Mouse (Mus musculus) MEL (cell line): ENCODE results near the gene Synpr. TPM values are rescaled to one million over a fixed set of nuclear protein-coding genes. Genes with fewer than 3 reads are reported as not detected.

ENCODE experiments used
- DNase-seq: peaks from one replicate; pipeline ENCODE4 v3.0.0; 2011; ENCODE audit warnings: low read depth, low spot score
- H3K27ac ChIP-seq: 2 replicates; pipeline ENCODE4 v1.5.1; 2012; ENCODE audit warnings: low read depth, mild to moderate bottlenecking, control low read depth, low read length, moderate library complexity; ENCODE audit not compliant: control insufficient read depth
- H3K27me3 ChIP-seq, 2 experiments: fragments of 150-350 bp in 1 of 2; sonication (generic) in 1 of 2; 2 replicates each; pipeline ENCODE4 v1.6.1; 2012; ENCODE audit warnings: low read length in 2 of 2, mild to moderate bottlenecking in 2 of 2, improper control_type of control experiment in 1 of 2, moderate library complexity in 1 of 2; ENCODE audit not compliant: insufficient read depth in 2 of 2, control insufficient read depth in 1 of 2
- H3K36me3 ChIP-seq, 2 experiments: 2 replicates each; pipeline ENCODE4 v1.6.1; 2012 to 2014; ENCODE audit warnings: low read length in 2 of 2, improper control_type of control experiment in 1 of 2, inconsistent platforms in 1 of 2, mild to moderate bottlenecking in 1 of 2; ENCODE audit not compliant: insufficient read depth in 2 of 2, control insufficient read depth in 1 of 2
- H3K4me1 ChIP-seq, 2 experiments: fragments of 150-350 bp in 1 of 2; sonication (generic) in 1 of 2; 2 replicates each; pipeline ENCODE4 v1.6.1; 2012; ENCODE audit warnings: low read length in 2 of 2, improper control_type of control experiment in 1 of 2, mild to moderate bottlenecking in 1 of 2; ENCODE audit not compliant: insufficient read depth in 2 of 2, control insufficient read depth in 1 of 2
- H3K4me3 ChIP-seq, 2 experiments: fragments of 150-350 bp in 1 of 2; sonication (generic) in 1 of 2; 2 replicates each; pipeline ENCODE4 v1.5.1; 2012; ENCODE audit warnings: low read depth in 2 of 2, low read length in 2 of 2, mild to moderate bottlenecking in 2 of 2, moderate library complexity in 2 of 2, control low read depth in 1 of 2, improper control_type of control experiment in 1 of 2; ENCODE audit not compliant: control insufficient read depth in 1 of 2, insufficient read depth in 1 of 2
- H3K79me2 ChIP-seq: 2 replicates; pipeline ENCODE4 v1.6.1; 2012; ENCODE audit warnings: mild to moderate bottlenecking, low read length, moderate library complexity; ENCODE audit not compliant: control insufficient read depth, poor library complexity, insufficient read depth
- H3K9ac ChIP-seq: 2 replicates; pipeline ENCODE4 v1.6.1; 2012; ENCODE audit warnings: low read depth, mild to moderate bottlenecking, control low read depth, low read length, moderate library complexity; ENCODE audit not compliant: control insufficient read depth, poor library complexity, severe bottlenecking
- H3K9me3 ChIP-seq: fragments of 150-350 bp; sonication (generic); replicated peaks from 2 replicates; pipeline ENCODE4 v1.6.1; 2012; ENCODE audit warnings: mild to moderate bottlenecking, low read length, improper control_type of control experiment, moderate library complexity; ENCODE audit not compliant: insufficient read depth
- BHLHE40 ChIP-seq: IDR thresholded peaks from 2 replicates; pipeline ENCODE4 v1.6.1; 2012; ENCODE audit warnings: low read depth, mild to moderate bottlenecking, inconsistent platforms, low read length, improper control_type of control experiment, borderline replicate concordance
- CTCF ChIP-seq, 3 experiments: IDR thresholded peaks in 2 of 3; conservative IDR thresholded peaks in 1 of 3; 2 replicates each; pipeline ENCODE4 v1.5.1; 2011 to 2012; ENCODE audit warnings: low read length in 3 of 3, low read depth in 2 of 3, mild to moderate bottlenecking in 2 of 3, improper control_type of control experiment in 1 of 3, inconsistent platforms in 1 of 3, mixed read lengths in 1 of 3, moderate library complexity in 1 of 3; ENCODE audit not compliant: control insufficient read depth in 1 of 3, insufficient read depth in 1 of 3, poor library complexity in 1 of 3, severe bottlenecking in 1 of 3
- E2F4 ChIP-seq: IDR thresholded peaks from 2 replicates; pipeline ENCODE4 v1.6.1; 2011; ENCODE audit warnings: low read depth, low read length, improper control_type of control experiment, borderline replicate concordance
- ELF1 ChIP-seq: IDR thresholded peaks from 2 replicates; pipeline ENCODE4 v1.6.1; 2014; ENCODE audit warnings: low read depth, mild to moderate bottlenecking, inconsistent platforms, low read length, improper control_type of control experiment, moderate library complexity
- ETS1 ChIP-seq: IDR thresholded peaks from 2 replicates; pipeline ENCODE4 v1.6.1; 2012; ENCODE audit warnings: low read depth, mild to moderate bottlenecking, inconsistent platforms, low read length, improper control_type of control experiment, moderate library complexity
- HCFC1 ChIP-seq: IDR thresholded peaks from 2 replicates; pipeline ENCODE4 v1.6.1; 2012; ENCODE audit warnings: low read depth, mild to moderate bottlenecking, inconsistent platforms, low read length, improper control_type of control experiment, moderate library complexity
- JUND ChIP-seq: IDR thresholded peaks from 2 replicates; pipeline ENCODE4 v1.6.1; 2011; ENCODE audit warnings: low read depth, mild to moderate bottlenecking, improper control_type of control experiment, low read length
- MAX ChIP-seq: IDR thresholded peaks from 2 replicates; pipeline ENCODE4 v1.6.1; 2011; ENCODE audit warnings: low read length, improper control_type of control experiment
- MAZ ChIP-seq: IDR thresholded peaks from 2 replicates; pipeline ENCODE4 v1.6.1; 2012; ENCODE audit warnings: low read depth, mild to moderate bottlenecking, inconsistent platforms, low read length, improper control_type of control experiment
- MXI1 ChIP-seq: IDR thresholded peaks from 2 replicates; pipeline ENCODE4 v1.6.1; 2011; ENCODE audit warnings: mild to moderate bottlenecking, low read depth, low read length, improper control_type of control experiment
- NRF1 ChIP-seq: IDR thresholded peaks from 2 replicates; pipeline ENCODE4 v1.6.1; 2014; ENCODE audit warnings: low read depth, mild to moderate bottlenecking, inconsistent platforms, low read length, improper control_type of control experiment, moderate library complexity; ENCODE audit not compliant: poor library complexity, insufficient read depth, severe bottlenecking
- POLR2A ChIP-seq, 2 experiments: IDR thresholded peaks; 2 replicates each; pipeline ENCODE4 v1.6.1; 2011 to 2012; ENCODE audit warnings: low read length in 2 of 2, mild to moderate bottlenecking in 2 of 2, control low read depth in 1 of 2, improper control_type of control experiment in 1 of 2, low read depth in 1 of 2, moderate library complexity in 1 of 2; ENCODE audit not compliant: control insufficient read depth in 1 of 2, insufficient read depth in 1 of 2, poor library complexity in 1 of 2
- POLR2AphosphoS2 ChIP-seq: IDR thresholded peaks from 2 replicates; pipeline ENCODE4 v1.6.1; 2011; ENCODE audit warnings: low read length, improper control_type of control experiment
- POLR2AphosphoS5 ChIP-seq: IDR thresholded peaks from 2 replicates; pipeline ENCODE4 v1.6.1; 2012; ENCODE audit warnings: low read depth, borderline replicate concordance, mild to moderate bottlenecking, inconsistent platforms, low read length, moderate library complexity, mixed read lengths
- RAD21 ChIP-seq: IDR thresholded peaks from 2 replicates; pipeline ENCODE4 v1.6.1; 2011; ENCODE audit warnings: mild to moderate bottlenecking, low read depth, low read length, improper control_type of control experiment
- RCOR1 ChIP-seq: IDR thresholded peaks from 2 replicates; pipeline ENCODE4 v1.6.1; 2012; ENCODE audit warnings: low read depth, mild to moderate bottlenecking, inconsistent platforms, low read length, improper control_type of control experiment
- SIN3A ChIP-seq: IDR thresholded peaks from 2 replicates; pipeline ENCODE4 v1.6.1; 2012; ENCODE audit warnings: low read length, improper control_type of control experiment, inconsistent platforms
- SMC3 ChIP-seq: IDR thresholded peaks from 2 replicates; pipeline ENCODE4 v1.6.1; 2011; ENCODE audit warnings: low read depth, low read length, improper control_type of control experiment
- TBP ChIP-seq: IDR thresholded peaks from 2 replicates; pipeline ENCODE4 v1.8.0; 2011; ENCODE audit warnings: low read depth, low read length, improper control_type of control experiment
- TCF12 ChIP-seq: IDR thresholded peaks from 2 replicates; pipeline ENCODE4 v1.6.1; 2014; ENCODE audit warnings: low read depth, mild to moderate bottlenecking, inconsistent platforms, low read length, improper control_type of control experiment, moderate library complexity
- UBTF ChIP-seq: IDR thresholded peaks from 2 replicates; pipeline ENCODE4 v1.6.1; 2012; ENCODE audit warnings: low read depth, mild to moderate bottlenecking, inconsistent platforms, low read length, improper control_type of control experiment, moderate library complexity, borderline replicate concordance; ENCODE audit not compliant: insufficient read depth
- USF2 ChIP-seq, 2 experiments: IDR thresholded peaks; 2 replicates each; pipeline ENCODE4 v1.6.1; 2011 to 2012; ENCODE audit warnings: improper control_type of control experiment in 2 of 2, low read length in 2 of 2, borderline replicate concordance in 1 of 2, inconsistent platforms in 1 of 2, low read depth in 1 of 2, mild to moderate bottlenecking in 1 of 2; ENCODE audit not compliant: insufficient read depth in 1 of 2
- ZKSCAN1 ChIP-seq: IDR thresholded peaks from 2 replicates; pipeline ENCODE4 v1.6.1; 2012; ENCODE audit warnings: low read depth, mild to moderate bottlenecking, inconsistent platforms, low read length, improper control_type of control experiment, moderate library complexity
- ZNF384 ChIP-seq: IDR thresholded peaks from 2 replicates; pipeline ENCODE4 v1.6.1; 2012; ENCODE audit warnings: low read depth, mild to moderate bottlenecking, inconsistent platforms, low read length, improper control_type of control experiment
- polyA plus RNA-seq, 2 experiments: library from polyadenylated mRNA; stranded (reverse) in 1 of 2; unstranded in 1 of 2; fragments of >175 nt in 1 of 2; fragments of >200 nt in 1 of 2; gene quantifications; 2 replicates each; pipeline versions ENCODE4 v1.2.1 to v1.2.4; 2012; ENCODE audit warnings: low replicate concordance in 2 of 2, low read depth in 1 of 2; ENCODE audit not compliant: insufficient read length in 2 of 2, insufficient read depth in 1 of 2, missing spikeins in 1 of 2
- total RNA-seq: library from RNA; depleted of rRNA; stranded (reverse); fragments of 300-350 nt; gene quantifications from 2 replicates; pipeline ENCODE4 v1.2.3, GENCODE M21; 2012

Gene Synpr
- total and polyA plus RNA-seq, 3 experiments, result not detected

DNA sequence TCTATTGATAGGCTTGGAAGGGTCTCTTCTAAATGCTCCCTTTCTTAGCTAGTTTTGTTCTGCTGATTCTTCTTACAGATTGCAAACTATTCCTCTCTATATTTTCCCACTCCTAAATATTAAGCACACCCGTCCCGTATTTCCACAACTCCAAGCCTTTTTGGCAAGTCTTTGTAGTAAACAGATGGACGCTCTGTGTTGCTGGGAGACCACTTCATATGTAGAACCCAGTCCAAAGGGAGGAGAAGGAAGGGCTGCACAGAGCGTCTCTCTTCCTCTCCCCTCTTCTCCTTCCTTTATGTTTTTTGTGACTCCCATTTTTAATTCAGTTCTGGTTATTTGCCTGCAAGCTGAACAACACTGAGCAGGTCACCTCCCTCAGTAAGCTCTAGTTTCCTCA is 1.4 kb upstream of the Synpr start:
- no peaks in the 10 kb centered on the region for H3K9me3 ChIP-seq
- H3K27me3 ChIP-seq, result no peaks in the 10 kb centered on the region
- no peaks in the 10 kb centered on the region for H3K36me3 ChIP-seq
- no peak for DNase-seq
- no peaks in the 10 kb centered on the region for H3K79me2 ChIP-seq
- no peak overlapping the region for H3K9ac ChIP-seq
- H3K27ac ChIP-seq, result no peak overlapping the region
- no peaks in the 10 kb centered on the region for H3K4me1 ChIP-seq
- H3K4me3 ChIP-seq, result no peak overlapping the region
- TF ChIP-seq BHLHE40 (no peak), ETS1 (no peak), JUND (no peak), MAZ (no peak), POLR2A (IDR thresholded peaks at IDR 0.05; ENCODE audit: control insufficient read depth in 1 of 2, insufficient read depth in 1 of 2, low read depth in 1 of 2, low read length in 2 of 2, poor library complexity in 1 of 2) (no peak), ZNF384 (no peak), TBP (no peak), CTCF (IDR thresholded peaks at IDR 0.05 in 2 of 3, conservative IDR thresholded peaks at IDR 0.05 in 1 of 3; ENCODE audit: control insufficient read depth in 1 of 3, insufficient read depth in 1 of 3, low read depth in 2 of 3, low read length in 3 of 3, poor library complexity in 1 of 3, severe bottlenecking in 1 of 3) (no peak), RAD21 (no peak), POLR2AphosphoS5 (no peak), ELF1 (no peak), MXI1 (no peak), NRF1 (no peak), ZKSCAN1 (no peak)

DNA sequence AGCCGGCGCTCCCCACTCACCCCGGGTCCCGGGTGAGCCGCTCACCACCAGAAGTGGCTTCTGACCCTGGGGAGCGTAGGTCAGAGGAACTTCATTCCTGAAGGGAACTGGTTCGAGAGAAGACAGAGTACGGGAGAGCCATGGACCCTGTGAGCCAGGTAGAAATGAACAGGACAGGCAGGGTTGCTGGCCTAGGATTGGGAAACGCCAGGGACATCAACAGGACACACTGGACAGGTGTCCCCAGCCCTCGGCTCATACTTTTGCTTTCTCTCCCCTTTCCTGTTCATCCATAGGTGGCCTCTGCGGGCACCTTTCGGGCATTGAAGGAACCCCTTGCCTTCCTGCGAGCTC is 242 bp downstream of the Synpr start:
- no peak for TF ChIP-seq USF2 (IDR thresholded peaks at IDR 0.05; ENCODE audit: borderline replicate concordance in 1 of 2, insufficient read depth in 1 of 2, low read depth in 1 of 2, low read length in 2 of 2)
- no peak for TF ChIP-seq E2F4
- TF ChIP-seq SIN3A, result no peak
- no peak for TF ChIP-seq TBP
- no peak for TF ChIP-seq ETS1
- TF ChIP-seq MAZ, result no peak
- TF ChIP-seq POLR2AphosphoS2, result no peak
- TF ChIP-seq RAD21, result no peak
- no peak for TF ChIP-seq POLR2A (IDR thresholded peaks at IDR 0.05; ENCODE audit: control insufficient read depth in 1 of 2, insufficient read depth in 1 of 2, low read depth in 1 of 2, low read length in 2 of 2, poor library complexity in 1 of 2)
- TF ChIP-seq UBTF, result no peak
- TF ChIP-seq RCOR1, result no peak
- TF ChIP-seq TCF12, result no peak
- TF ChIP-seq ELF1, result no peak
- no peak for TF ChIP-seq NRF1
- TF ChIP-seq SMC3, result no peak
- TF ChIP-seq ZKSCAN1, result no peak
- TF ChIP-seq ZNF384, result no peak
- no peak for TF ChIP-seq HCFC1
- no peak for TF ChIP-seq MAX
- TF ChIP-seq CTCF (IDR thresholded peaks at IDR 0.05 in 2 of 3, conservative IDR thresholded peaks at IDR 0.05 in 1 of 3; ENCODE audit: control insufficient read depth in 1 of 3, insufficient read depth in 1 of 3, low read depth in 2 of 3, low read length in 3 of 3, poor library complexity in 1 of 3, severe bottlenecking in 1 of 3), result no peak
- Histone ChIP-seq H3K27ac (no peak overlapping the region), H3K79me2 (no peaks in the 10 kb centered on the region), H3K4me1 (no peaks in the 10 kb centered on the region), H3K4me3 (no peak overlapping the region), H3K36me3 (no peaks in the 10 kb centered on the region), H3K9me3 (no peaks in the 10 kb centered on the region), H3K27me3 (no peaks in the 10 kb centered on the region), H3K9ac (no peak overlapping the region)
- no peak for DNase-seq
